Mouse (Mus musculus) MEL (cell line): Measurements from ENCODE around the gene Fuz.

Experiments used
- BHLHE40 ChIP-seq: IDR thresholded peaks from 2 replicates; pipeline ENCODE4 v1.6.1; 2012; ENCODE audit warnings: low read depth, mild to moderate bottlenecking, inconsistent platforms, low read length, improper control_type of control experiment, borderline replicate concordance
- CHD2 ChIP-seq: IDR thresholded peaks from 2 replicates; pipeline ENCODE4 v1.6.1; 2011; ENCODE audit warnings: low read length, improper control_type of control experiment
- CTCF ChIP-seq, 3 experiments: IDR thresholded peaks in 2 of 3; conservative IDR thresholded peaks in 1 of 3; 2 replicates each; pipeline ENCODE4 v1.5.1; 2011 to 2012; ENCODE audit warnings: low read length in 3 of 3, low read depth in 2 of 3, mild to moderate bottlenecking in 2 of 3, improper control_type of control experiment in 1 of 3, inconsistent platforms in 1 of 3, mixed read lengths in 1 of 3, moderate library complexity in 1 of 3; ENCODE audit not compliant: control insufficient read depth in 1 of 3, insufficient read depth in 1 of 3, poor library complexity in 1 of 3, severe bottlenecking in 1 of 3
- EP300 ChIP-seq, 2 experiments: IDR thresholded peaks; 2 replicates each; pipeline ENCODE4 v1.6.1; 2011; ENCODE audit warnings: improper control_type of control experiment in 2 of 2, low read length in 2 of 2, low read depth in 1 of 2, mild to moderate bottlenecking in 1 of 2
- GABPA ChIP-seq: IDR thresholded peaks from 2 replicates; pipeline ENCODE4 v1.6.1; 2012; ENCODE audit warnings: low read depth, mild to moderate bottlenecking, inconsistent platforms, low read length, improper control_type of control experiment, moderate library complexity
- JUND ChIP-seq: IDR thresholded peaks from 2 replicates; pipeline ENCODE4 v1.6.1; 2011; ENCODE audit warnings: low read depth, mild to moderate bottlenecking, improper control_type of control experiment, low read length
- KAT2A ChIP-seq: conservative IDR thresholded peaks from 2 replicates; pipeline ENCODE4 v1.6.1; 2012; ENCODE audit warnings: low read depth, low read length, improper control_type of control experiment, inconsistent platforms
- MEF2A ChIP-seq: IDR thresholded peaks from 2 replicates; pipeline ENCODE4 v1.6.1; 2014; ENCODE audit warnings: low read depth, mild to moderate bottlenecking, inconsistent platforms, low read length, improper control_type of control experiment; ENCODE audit not compliant: poor library complexity, insufficient replicate concordance, severe bottlenecking; ENCODE audit errors: extremely low read depth
- POLR2A ChIP-seq, 2 experiments: IDR thresholded peaks; 2 replicates each; pipeline ENCODE4 v1.6.1; 2011 to 2012; ENCODE audit warnings: low read length in 2 of 2, mild to moderate bottlenecking in 2 of 2, control low read depth in 1 of 2, improper control_type of control experiment in 1 of 2, low read depth in 1 of 2, moderate library complexity in 1 of 2; ENCODE audit not compliant: control insufficient read depth in 1 of 2, insufficient read depth in 1 of 2, poor library complexity in 1 of 2
- TAL1 ChIP-seq: IDR thresholded peaks from 2 replicates; pipeline ENCODE4 v1.6.1; 2012; ENCODE audit warnings: mild to moderate bottlenecking, inconsistent platforms, low read length, moderate library complexity, mixed read lengths
- TCF12 ChIP-seq: IDR thresholded peaks from 2 replicates; pipeline ENCODE4 v1.6.1; 2014; ENCODE audit warnings: low read depth, mild to moderate bottlenecking, inconsistent platforms, low read length, improper control_type of control experiment, moderate library complexity
- USF2 ChIP-seq, 2 experiments: IDR thresholded peaks; 2 replicates each; pipeline ENCODE4 v1.6.1; 2011 to 2012; ENCODE audit warnings: improper control_type of control experiment in 2 of 2, low read length in 2 of 2, borderline replicate concordance in 1 of 2, inconsistent platforms in 1 of 2, low read depth in 1 of 2, mild to moderate bottlenecking in 1 of 2; ENCODE audit not compliant: insufficient read depth in 1 of 2
- ZKSCAN1 ChIP-seq: IDR thresholded peaks from 2 replicates; pipeline ENCODE4 v1.6.1; 2012; ENCODE audit warnings: low read depth, mild to moderate bottlenecking, inconsistent platforms, low read length, improper control_type of control experiment, moderate library complexity

DNA sequence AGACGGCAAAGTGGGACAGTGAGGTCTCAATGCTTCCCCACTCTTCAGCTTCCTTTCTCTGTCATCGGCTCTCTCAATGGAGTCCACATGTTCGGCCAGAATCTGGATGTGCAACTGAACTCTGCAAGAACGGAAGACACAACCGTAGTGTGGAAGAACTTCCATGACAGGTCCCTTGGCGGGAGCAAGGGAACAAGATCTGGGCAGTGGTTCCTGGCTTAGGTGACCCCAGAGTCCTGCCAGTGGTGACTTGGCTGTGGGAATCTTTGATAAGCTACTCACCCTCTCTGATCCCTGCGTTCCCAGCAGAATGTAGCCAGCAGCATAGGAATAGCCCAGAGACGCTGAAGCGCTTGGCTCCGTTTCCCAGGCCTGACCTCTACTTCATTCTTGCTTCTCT, 620 bp downstream of the Fuz start:
- TF ChIP-seq KAT2A (no peak), TAL1 (no peak), CHD2 (no peak), GABPA (no peak), ZKSCAN1 (no peak), EP300 (IDR thresholded peaks at IDR 0.05; ENCODE audit: low read depth in 1 of 2, low read length in 2 of 2) (no peak), JUND (no peak), MEF2A (no peak), POLR2A (IDR thresholded peaks at IDR 0.05; ENCODE audit: control insufficient read depth in 1 of 2, insufficient read depth in 1 of 2, low read depth in 1 of 2, low read length in 2 of 2, poor library complexity in 1 of 2) (no peak), CTCF (IDR thresholded peaks at IDR 0.05 in 2 of 3, conservative IDR thresholded peaks at IDR 0.05 in 1 of 3; ENCODE audit: control insufficient read depth in 1 of 3, insufficient read depth in 1 of 3, low read depth in 2 of 3, low read length in 3 of 3, poor library complexity in 1 of 3, severe bottlenecking in 1 of 3) (no peak), BHLHE40 (no peak), USF2 (IDR thresholded peaks at IDR 0.05; ENCODE audit: borderline replicate concordance in 1 of 2, insufficient read depth in 1 of 2, low read depth in 1 of 2, low read length in 2 of 2) (no peak), TCF12 (no peak)
